Mouse (Mus musculus): ENCODE results near the gene Pgm2l1. TPM values are rescaled to one million over a fixed set of nuclear protein-coding genes. Genes with fewer than 3 reads are reported as not detected.
A peak's percentile ranks its signal among the peaks of the same experiment; 100 is the strongest.

Pgm2l1 gene
- total and polyA plus RNA-seq, 3 experiments: 5.7 to 10.5 TPM; not detected in 1

- no peak for TF ChIP-seq MAZ (IDR thresholded peaks at IDR 0.05; ENCODE audit: low read depth, low read length)
- no peak for TF ChIP-seq RAD21 (IDR thresholded peaks at IDR 0.05; ENCODE audit: low read depth, low read length)
- no peak for TF ChIP-seq MAX (IDR thresholded peaks at IDR 0.05; ENCODE audit: low read length)
- TF ChIP-seq ZNF384 (IDR thresholded peaks at IDR 0.05; ENCODE audit: low read depth, low read length): no peak
- peak; percentile 48; the same call in 1 of the 2 replicates for TF ChIP-seq RCOR1 (IDR thresholded peaks at IDR 0.05; ENCODE audit: low read depth, low read length)
- no peak for TF ChIP-seq CHD1 (IDR thresholded peaks at IDR 0.05; ENCODE audit: low read depth, low read length)
- no peak for TF ChIP-seq POLR2AphosphoS5 (IDR thresholded peaks at IDR 0.05; ENCODE audit: borderline replicate concordance, low read depth, low read length)
- TF ChIP-seq CTCF (IDR thresholded peaks at IDR 0.05 in 2 of 3, conservative IDR thresholded peaks at IDR 0.05 in 1 of 3; ENCODE audit: control insufficient read depth in 1 of 3, insufficient read depth in 1 of 3, low read depth in 2 of 3, low read length in 3 of 3, poor library complexity in 1 of 3, severe bottlenecking in 1 of 3): no peak
- TF ChIP-seq ETS1 (IDR thresholded peaks at IDR 0.05; ENCODE audit: low read depth, low read length): peak; percentile 70
- 0 out of 2 replicates have a peak, but pooled peaks have one; percentile 29 for TF ChIP-seq SIN3A (IDR thresholded peaks at IDR 0.05; ENCODE audit: low read length)
- TF ChIP-seq TBP (IDR thresholded peaks at IDR 0.05; ENCODE audit: low read depth, low read length): no peak
- TF ChIP-seq TAL1 (IDR thresholded peaks at IDR 0.05; ENCODE audit: low read length): peak; percentile 79
- no peak for TF ChIP-seq CHD2 (IDR thresholded peaks at IDR 0.05; ENCODE audit: low read length)
- no peak for TF ChIP-seq UBTF (IDR thresholded peaks at IDR 0.05; ENCODE audit: borderline replicate concordance, insufficient read depth, low read depth, low read length)
Observed at GRCm38 (mm10) chr7:100233681-100234080, 6.5 kb downstream of the Pgm2l1 start (continued).

GRCm38 (mm10) chr7:100234264-100234885 is 7.2 kb downstream of the Pgm2l1 start:
- H3K79me2 ChIP-seq (ENCODE audit: control insufficient read depth, insufficient read depth, low read length, poor library complexity): no peaks in the 10 kb centered on the region
- peaks cover 0 to 30% of the 10 kb centered on the region in 2 experiments; a peak in 2 of 4 replicates for H3K36me3 ChIP-seq (ENCODE audit: control insufficient read depth in 1 of 2, insufficient read depth in 2 of 2, low read length in 2 of 2)
- TF ChIP-seq RAD21 (IDR thresholded peaks at IDR 0.05; ENCODE audit: low read depth, low read length): peak; percentile 14
- no peak for TF ChIP-seq TAL1 (IDR thresholded peaks at IDR 0.05; ENCODE audit: low read length)
- peak; percentile 32 for TF ChIP-seq ZC3H11A (IDR thresholded peaks at IDR 0.05; ENCODE audit: low read depth, low read length)
- TF ChIP-seq CTCF (IDR thresholded peaks at IDR 0.05 in 2 of 3, conservative IDR thresholded peaks at IDR 0.05 in 1 of 3; ENCODE audit: control insufficient read depth in 1 of 3, insufficient read depth in 1 of 3, low read depth in 2 of 3, low read length in 3 of 3, poor library complexity in 1 of 3, severe bottlenecking in 1 of 3): peak in 2 of 3 experiments; percentile 11 to 58; a peak in 3 of 6 replicates
- peak; percentile 59 for TF ChIP-seq SMC3 (IDR thresholded peaks at IDR 0.05; ENCODE audit: low read depth, low read length)
- peak; percentile 66 for DNase-seq (ENCODE audit: low read depth, low spot score)
- no peaks in the 10 kb centered on the region for H3K9me3 ChIP-seq (replicated peaks; ENCODE audit: insufficient read depth, low read length)
- H3K27ac ChIP-seq (ENCODE audit: control insufficient read depth, low read depth, low read length): peak overlapping the region; percentile 68
- H3K4me1 ChIP-seq (ENCODE audit: control insufficient read depth in 1 of 2, insufficient read depth in 2 of 2, low read length in 2 of 2): peaks cover 12 to 18% of the 10 kb centered on the region in 2 experiments
- no peak overlapping the region for H3K4me3 ChIP-seq (ENCODE audit: control insufficient read depth in 1 of 2, insufficient read depth in 1 of 2, low read depth in 2 of 2, low read length in 2 of 2)
- H3K9ac ChIP-seq (ENCODE audit: control insufficient read depth, low read depth, low read length, poor library complexity, severe bottlenecking): no peak overlapping the region
- no peaks in the 10 kb centered on the region for H3K27me3 ChIP-seq (ENCODE audit: control insufficient read depth in 1 of 2, insufficient read depth in 2 of 2, low read length in 2 of 2)

GRCm38 (mm10) chr7:100238271-100238670 is 11.1 kb downstream of the Pgm2l1 start:
- TF ChIP-seq USF2 (IDR thresholded peaks at IDR 0.05; ENCODE audit: borderline replicate concordance in 1 of 2, insufficient read depth in 1 of 2, low read depth in 1 of 2, low read length in 2 of 2) (no peak), EP300 (IDR thresholded peaks at IDR 0.05; ENCODE audit: low read depth in 1 of 2, low read length in 2 of 2) (peak; percentile 26 to 47; a peak in 1 of 4 replicates), ZC3H11A (IDR thresholded peaks at IDR 0.05; ENCODE audit: low read depth, low read length) (no peak), KAT2A (conservative IDR thresholded peaks at IDR 0.05; ENCODE audit: low read depth, low read length) (no peak), GATA1 (IDR thresholded peaks at IDR 0.05; ENCODE audit: low read depth, low read length) (peak; percentile 66), MXI1 (IDR thresholded peaks at IDR 0.05; ENCODE audit: low read depth, low read length) (0 out of 2 replicates have a peak, but pooled peaks have one; percentile 13), MAZ (IDR thresholded peaks at IDR 0.05; ENCODE audit: low read depth, low read length) (no peak), ZMIZ1 (IDR thresholded peaks at IDR 0.05; ENCODE audit: low read depth, low read length) (no peak), CHD1 (IDR thresholded peaks at IDR 0.05; ENCODE audit: low read depth, low read length) (no peak), RCOR1 (IDR thresholded peaks at IDR 0.05; ENCODE audit: low read depth, low read length) (0 out of 2 replicates have a peak, but pooled peaks have one; percentile 18), JUND (IDR thresholded peaks at IDR 0.05; ENCODE audit: low read depth, low read length) (no peak), ZNF384 (IDR thresholded peaks at IDR 0.05; ENCODE audit: low read depth, low read length) (no peak), MAFK (IDR thresholded peaks at IDR 0.05; ENCODE audit: borderline replicate concordance, low read depth, low read length) (no peak), ETS1 (IDR thresholded peaks at IDR 0.05; ENCODE audit: low read depth, low read length) (peak; percentile 67), RAD21 (IDR thresholded peaks at IDR 0.05; ENCODE audit: low read depth, low read length) (no peak)
- Histone ChIP-seq H3K4me1 (ENCODE audit: control insufficient read depth in 1 of 2, insufficient read depth in 2 of 2, low read length in 2 of 2) (peaks cover 13 to 18% of the 10 kb centered on the region in 2 experiments), H3K79me2 (ENCODE audit: control insufficient read depth, insufficient read depth, low read length, poor library complexity) (no peaks in the 10 kb centered on the region), H3K36me3 (ENCODE audit: control insufficient read depth in 1 of 2, insufficient read depth in 2 of 2, low read length in 2 of 2) (peaks cover 0 to 32% of the 10 kb centered on the region in 2 experiments; a peak in 2 of 4 replicates), H3K27me3 (ENCODE audit: control insufficient read depth in 1 of 2, insufficient read depth in 2 of 2, low read length in 2 of 2) (no peaks in the 10 kb centered on the region), H3K9ac (ENCODE audit: control insufficient read depth, low read depth, low read length, poor library complexity, severe bottlenecking) (no peak overlapping the region), H3K27ac (ENCODE audit: control insufficient read depth, low read depth, low read length) (no peak overlapping the region), H3K9me3 (replicated peaks; ENCODE audit: insufficient read depth, low read length) (no peaks in the 10 kb centered on the region), H3K4me3 (ENCODE audit: control insufficient read depth in 1 of 2, insufficient read depth in 1 of 2, low read depth in 2 of 2, low read length in 2 of 2) (no peak overlapping the region)
- DNase-seq (ENCODE audit: low read depth, low spot score): peak; percentile 41

Data from MEL (cell line).